Mouse (Mus musculus) liver, adult 2 months (tissue): ENCODE results near the gene Hsd3b6.

Source experiments
- CTCF ChIP-seq: fragments of 200-500 bp; IDR thresholded peaks from 2 replicates; pipeline ENCODE4 v1.5.1; 2011; ENCODE audit warnings: low read depth, low read length, control low read depth
- POLR2A ChIP-seq: fragments of 200-500 bp; IDR thresholded peaks from 2 replicates; pipeline ENCODE4 v1.6.1; 2011; ENCODE audit warnings: low read length, control low read depth; ENCODE audit not compliant: insufficient read depth; ENCODE audit errors: extremely low read depth

GRCm38 (mm10) chr3:98853051-98853450, 38.8 kb upstream of the Hsd3b6 start:
- no peak for TF ChIP-seq POLR2A
- no peak for TF ChIP-seq CTCF
